Mouse (Mus musculus) bone marrow macrophage, adult 2 months (primary cell): ENCODE data around the gene Ifnlr1. TPM values are rescaled to one million over a fixed set of nuclear protein-coding genes. Genes with fewer than 3 reads are reported as not detected.
"Not testable (repeated sequence)": the region's sequence is repeated elsewhere in the genome, so short reads cannot be mapped to it uniquely, and the experiment has no call there.

Experiments
- H3K27ac ChIP-seq: 2 replicates; pipeline ENCODE4 v1.5.1; 2012; ENCODE audit warnings: low read depth, low read length; ENCODE audit not compliant: insufficient read depth
- H3K4me1 ChIP-seq: 2 replicates; pipeline ENCODE4 v1.6.1; 2012; ENCODE audit warnings: low read length; ENCODE audit not compliant: control insufficient read depth, insufficient read depth
- H3K4me3 ChIP-seq: 2 replicates; pipeline ENCODE4 v1.5.1; 2012; ENCODE audit warnings: mild to moderate bottlenecking, low read length, moderate library complexity; ENCODE audit not compliant: insufficient read depth
- CTCF ChIP-seq: IDR thresholded peaks from 2 replicates; pipeline ENCODE4 v1.5.1; 2012; ENCODE audit warnings: low read depth, mild to moderate bottlenecking, low read length, moderate library complexity
- POLR2A ChIP-seq: IDR thresholded peaks from 2 replicates; pipeline ENCODE4 v1.6.1; 2012; ENCODE audit warnings: mild to moderate bottlenecking, low read depth, low read length, borderline replicate concordance
- polyA plus RNA-seq: library from polyadenylated mRNA; stranded (reverse); fragments of >200 nt; gene quantifications from 2 replicates; pipeline ENCODE4 v1.2.4, GENCODE M21; 2012; ENCODE audit not compliant: missing spikeins, insufficient read depth, insufficient read length

Gene Ifnlr1
- polyA plus RNA-seq, 1 experiment = not detected

- H3K27ac ChIP-seq = no peak overlapping the region
- H3K4me3 ChIP-seq = peak overlapping the region; percentile 39
- H3K4me1 ChIP-seq = no peaks in the 10 kb centered on the region
- TF ChIP-seq POLR2A = no peak
- TF ChIP-seq CTCF = peak; percentile 100
Observed at GRCm38 (mm10) chr4:135709072-135709564, 23.0 kb downstream of the Ifnlr1 start.

GRCm38 (mm10) chr4:135709621-135710020 is 23.5 kb downstream of the Ifnlr1 start:
- no peak overlapping the region for H3K27ac ChIP-seq
- no peak overlapping the region for H3K4me3 ChIP-seq
- H3K4me1 ChIP-seq = no peaks in the 10 kb centered on the region
- no peak for TF ChIP-seq POLR2A
- TF ChIP-seq CTCF = no peak

GRCm38 (mm10) chr4:135710392-135710791 is 24.3 kb downstream of the Ifnlr1 start:
- TF ChIP-seq POLR2A (no peak), CTCF (no peak)
- H3K27ac ChIP-seq = no peak overlapping the region
- no peak overlapping the region for H3K4me3 ChIP-seq
- H3K4me1 ChIP-seq = no peaks in the 10 kb centered on the region

- Histone ChIP-seq H3K4me3 (no peak overlapping the region), H3K27ac (no peak overlapping the region), H3K4me1 (no peaks in the 10 kb centered on the region)
- TF ChIP-seq POLR2A (no peak), CTCF (no peak)
Observed at GRCm38 (mm10) chr4:135714776-135715175, 28.7 kb downstream of the Ifnlr1 start.

GRCm38 (mm10) chr4:135716438-135716837 is 30.4 kb downstream of the Ifnlr1 start:
- not testable (repeated sequence) for H3K4me3 ChIP-seq, H3K4me1 ChIP-seq, H3K27ac ChIP-seq

DNA sequence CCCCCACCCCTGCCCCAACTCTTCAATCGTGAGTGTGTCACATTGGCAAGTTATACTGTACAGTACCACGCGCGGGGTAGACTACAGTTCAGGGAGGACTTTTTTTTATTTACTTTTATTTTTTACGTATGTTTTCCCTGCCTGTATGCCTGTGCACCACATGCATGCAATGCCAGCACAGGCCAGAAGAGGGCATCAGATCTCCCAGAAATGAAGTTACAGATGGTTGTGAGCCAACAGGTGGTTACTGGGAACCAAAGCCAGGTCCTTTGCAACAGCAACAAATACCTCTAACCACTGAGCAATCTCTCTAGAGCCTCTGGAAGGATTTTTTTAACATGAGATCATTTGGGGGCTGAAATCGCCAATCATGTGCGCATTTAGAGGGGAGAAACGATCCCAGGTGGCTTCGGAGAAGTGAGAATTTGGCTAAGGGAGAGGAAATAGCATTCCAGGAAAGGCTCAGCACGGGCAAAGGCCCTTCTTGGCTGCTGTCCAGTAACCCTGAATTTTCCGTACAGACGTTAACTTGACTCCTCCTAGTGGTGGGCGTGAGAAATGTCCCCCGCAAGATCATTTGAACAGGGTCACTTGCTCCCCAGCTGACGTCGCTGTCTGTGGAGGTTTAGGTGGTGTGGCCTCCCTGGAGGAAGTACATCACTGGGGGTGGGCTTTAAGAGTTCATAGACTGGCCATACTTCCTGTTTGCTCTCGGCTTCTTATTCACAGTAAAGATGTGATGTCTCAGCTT is 36.6 kb downstream of the Ifnlr1 start:
- H3K4me3 ChIP-seq = no peak overlapping the region
- no peak overlapping the region for H3K27ac ChIP-seq
- no peaks in the 10 kb centered on the region for H3K4me1 ChIP-seq
- TF ChIP-seq CTCF (no peak), POLR2A (no peak)

DNA sequence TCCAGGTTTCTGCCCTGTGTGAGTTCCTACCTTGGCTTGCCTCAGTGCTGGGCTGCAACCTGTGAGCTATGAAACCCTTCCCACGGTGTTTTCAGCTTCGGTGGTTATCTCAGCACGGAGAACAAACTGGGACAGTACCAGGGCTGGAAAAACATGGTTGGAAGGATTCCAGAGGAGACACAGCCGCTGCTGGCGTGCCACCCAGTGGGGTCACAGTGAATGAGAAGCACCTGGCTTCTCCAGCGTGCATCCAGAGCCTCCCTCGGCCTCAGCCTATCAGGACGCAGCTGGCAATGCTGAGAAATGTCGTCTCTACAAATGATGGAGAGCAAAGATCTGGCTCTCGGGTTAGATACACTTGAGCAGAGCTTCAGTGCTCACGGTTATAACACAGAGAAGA is 40.3 kb downstream of the Ifnlr1 start:
- Histone ChIP-seq H3K4me1 (no peaks in the 10 kb centered on the region), H3K4me3 (no peak overlapping the region), H3K27ac (no peak overlapping the region)
- no peak for TF ChIP-seq POLR2A
- TF ChIP-seq CTCF = no peak

GRCm38 (mm10) chr4:135727817-135728216 is 41.7 kb downstream of the Ifnlr1 start, which contains the start of gene Il22ra1:
Gene Il22ra1, plus strand, starts transcription at chr4:135728172.
- Histone ChIP-seq H3K27ac (no peak within 1 kb of the TSS), H3K4me3 (no peak within 1 kb of the TSS), H3K4me1 (no peaks in the 10 kb centered on the region)
- TF ChIP-seq POLR2A (no peak), CTCF (no peak)

GRCm38 (mm10) chr4:135730204-135730603 is 44.1 kb downstream of the Ifnlr1 start:
- no peak overlapping the region for H3K27ac ChIP-seq
- TF ChIP-seq CTCF = no peak
- no peak for TF ChIP-seq POLR2A
- no peaks in the 10 kb centered on the region for H3K4me1 ChIP-seq
- no peak overlapping the region for H3K4me3 ChIP-seq

DNA sequence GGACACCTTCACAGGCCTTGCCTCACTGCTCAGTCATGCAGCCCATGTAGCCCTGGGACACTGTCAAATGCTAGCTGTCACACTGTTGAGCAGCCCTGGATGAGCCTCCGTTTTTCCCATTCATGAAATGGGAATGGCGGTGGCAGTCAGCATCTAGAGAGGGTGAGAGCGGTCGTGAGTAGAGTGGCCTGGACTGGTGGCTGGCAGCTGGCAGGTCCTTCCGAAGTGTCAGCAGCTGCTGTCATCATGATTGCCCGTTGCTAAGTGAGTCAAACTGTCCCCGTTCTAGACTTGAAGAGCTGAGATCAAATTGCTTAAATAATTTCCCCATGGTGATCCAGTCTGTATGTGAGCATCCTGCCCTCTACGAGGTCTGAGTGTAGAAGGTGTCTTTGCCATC is 44.9 kb downstream of the Ifnlr1 start:
- Histone ChIP-seq H3K4me1 (no peaks in the 10 kb centered on the region), H3K4me3 (no peak overlapping the region), H3K27ac (no peak overlapping the region)
- TF ChIP-seq CTCF (no peak), POLR2A (no peak)

- no peaks in the 10 kb centered on the region for H3K4me1 ChIP-seq
- no peak overlapping the region for H3K27ac ChIP-seq
- no peak for TF ChIP-seq CTCF
- no peak for TF ChIP-seq POLR2A
- no peak overlapping the region for H3K4me3 ChIP-seq
Observed at GRCm38 (mm10) chr4:135733901-135734300, 47.8 kb downstream of the Ifnlr1 start.
